9 mouse cellular contexts compared by ENCODE assay signal in genomic region chr2:44105198-44105555, GRCm38 (mm10).
DNase-seq lines count a peak whose midpoint lies in the region; ATAC-seq and TF ChIP-seq lines count a peak whose summit lies in the region.
"Had no signal": no experiment of that assay in that cellular context is flagged by ENCODE, and none has a peak within 500 bp of the region (broad histone marks: within the 10 kb centered on the region; RNA-seq: fewer than 3 reads in every experiment).

No protein-coding gene starts in this region.

- no peak overlapping the region for H3K9ac ChIP-seq in kidney, embryonic 15.5 days
- no peak overlapping the region for H3K9ac ChIP-seq in heart, embryonic 12.5 days
- H3K9ac ChIP-seq in limb, embryonic 14.5 days (ENCODE audit: low read depth, low read length, severe bottlenecking) = no peak overlapping the region
- H3K9ac ChIP-seq: neural tube, embryonic 12.5 days had no signal

- no peak overlapping the region for H3K4me2 ChIP-seq in kidney, embryonic 15.5 days
- H3K4me2 ChIP-seq in heart, embryonic 12.5 days = peak overlapping the region; percentile 23
- H3K4me2 ChIP-seq in limb, embryonic 14.5 days (replicated peaks; ENCODE audit: low read depth, low read length, severe bottlenecking) = no peak overlapping the region

- 66% methylated on average over 8 of the region's 8 CpGs for WGBS in kidney, embryonic 15.5 days
- 78% methylated on average over 8 of the region's 8 CpGs for WGBS in embryonic facial prominence, embryonic 10.5 days
- 53% methylated on average over 8 of the region's 8 CpGs for WGBS in heart, embryonic 12.5 days
- 63% methylated on average over 8 of the region's 8 CpGs for WGBS in limb, embryonic 14.5 days

- TF ChIP-seq POLR2A in limb, embryonic 14.5 days (IDR thresholded peaks at IDR 0.05; ENCODE audit: borderline replicate concordance, extremely low read depth, insufficient read depth, insufficient read length) = no peak

- ATAC-seq in kidney, embryonic 15.5 days (replicated peaks; ENCODE audit: low FRiP score) = no peak
- ATAC-seq in heart, embryonic 12.5 days (ENCODE audit: insufficient number of reproducible peaks, low FRiP score) = no peak
- no peak for ATAC-seq in limb, embryonic 14.5 days (ENCODE audit: low FRiP score, low read depth)

- peak overlapping the region; percentile 85 for H3K27ac ChIP-seq in kidney, embryonic 15.5 days
- peak overlapping the region; percentile 55 for H3K27ac ChIP-seq in embryonic facial prominence, embryonic 10.5 days (replicated peaks)
- peak overlapping the region; percentile 31; the same call in 1 of the 2 replicates for H3K27ac ChIP-seq in heart, embryonic 12.5 days (ENCODE audit: poor library complexity, severe bottlenecking)
- H3K27ac ChIP-seq in limb, embryonic 14.5 days (replicated peaks; ENCODE audit: low read depth, low read length) = 0 out of 2 replicates have a peak overlapping the region, but pooled peaks have one; percentile 26
- H3K27ac ChIP-seq: neural tube, embryonic 12.5 days had no signal

- no peak for DNase-seq in kidney, adult 11 months
- no peak for DNase-seq in embryonic facial prominence, embryonic 10.5 days (ENCODE audit: low spot score)
- no peak for DNase-seq in limb, embryonic 14.5 days (ENCODE audit: low spot score)
- DNase-seq in frontal cortex, postnatal 10 days (ENCODE audit: low spot score in 2 of 2) = no peak
- DNase-seq in left cerebral cortex, postnatal 14 days (ENCODE audit: low spot score in 2 of 2) = no peak
- DNase-seq in layer of hippocampus, adult 8-10 months (ENCODE audit: low spot score in 2 of 2) = no peak

- H3K27me3 ChIP-seq in kidney, embryonic 15.5 days = no peaks in the 10 kb centered on the region
- H3K27me3 ChIP-seq in embryonic facial prominence, embryonic 10.5 days (replicated peaks; ENCODE audit: low read depth, poor library complexity, severe bottlenecking) = no peaks in the 10 kb centered on the region
- H3K27me3 ChIP-seq in heart, embryonic 12.5 days (replicated peaks) = no peaks in the 10 kb centered on the region
- no peaks in the 10 kb centered on the region for H3K27me3 ChIP-seq in limb, embryonic 14.5 days (ENCODE audit: control insufficient read depth, insufficient read depth, low read length)
- H3K27me3 ChIP-seq: neural tube, embryonic 12.5 days had no signal

- no peaks in the 10 kb centered on the region for H3K36me3 ChIP-seq in kidney, embryonic 15.5 days
- H3K36me3 ChIP-seq in embryonic facial prominence, embryonic 10.5 days (replicated peaks) = no peaks in the 10 kb centered on the region
- no peaks in the 10 kb centered on the region for H3K36me3 ChIP-seq in heart, embryonic 12.5 days
- H3K36me3 ChIP-seq in limb, embryonic 14.5 days (ENCODE audit: control insufficient read depth, insufficient read depth, low read length) = no peaks in the 10 kb centered on the region
- H3K36me3 ChIP-seq: neural tube, embryonic 12.5 days had no signal

- intact Hi-C loops in left cerebral cortex, postnatal 14 days (cut with DNase I) = no loop called here

- no peak overlapping the region for H3K4me3 ChIP-seq in kidney, embryonic 15.5 days (replicated peaks)
- no peak overlapping the region for H3K4me3 ChIP-seq in embryonic facial prominence, embryonic 10.5 days
- H3K4me3 ChIP-seq in heart, embryonic 12.5 days = no peak overlapping the region
- H3K4me3 ChIP-seq in limb, embryonic 14.5 days (replicated peaks; ENCODE audit: low read length) = no peak overlapping the region
- H3K4me3 ChIP-seq: neural tube, embryonic 12.5 days had no signal

- H3K4me1 ChIP-seq in kidney, embryonic 15.5 days = peaks cover 8% of the 10 kb centered on the region
- peaks cover 16% of the 10 kb centered on the region for H3K4me1 ChIP-seq in embryonic facial prominence, embryonic 10.5 days
- H3K4me1 ChIP-seq in heart, embryonic 12.5 days (replicated peaks) = peaks cover 8% of the 10 kb centered on the region
- peaks cover 18% of the 10 kb centered on the region for H3K4me1 ChIP-seq in limb, embryonic 14.5 days (ENCODE audit: control insufficient read depth, insufficient read depth, low read length)

- no peaks in the 10 kb centered on the region for H3K9me3 ChIP-seq in kidney, embryonic 15.5 days (replicated peaks)
- H3K9me3 ChIP-seq in embryonic facial prominence, embryonic 10.5 days = no peaks in the 10 kb centered on the region
- no peaks in the 10 kb centered on the region for H3K9me3 ChIP-seq in heart, embryonic 12.5 days (replicated peaks)
- H3K9me3 ChIP-seq in limb, embryonic 14.5 days (ENCODE audit: control insufficient read depth, low read length) = no peaks in the 10 kb centered on the region
- H3K9me3 ChIP-seq: neural tube, embryonic 12.5 days had no signal

Comparison
In these comparisons a context has a peak if more than half of its experiments do, and no peak if none do; other contexts are left out.
1. H3K27ac ChIP-seq: peak in every context shown above with its lines; median percentile 85 in kidney, embryonic 15.5 days; 55 in embryonic facial prominence, embryonic 10.5 days; 31 in heart, embryonic 12.5 days; 26 in limb, embryonic 14.5 days.